Mouse (Mus musculus) adipocyte (in vitro differentiated cells): ENCODE measurements around the gene Pax6.
A peak's percentile ranks its signal among the peaks of the same experiment; 100 is the strongest.

Source experiments
- DNase-seq: peaks from one replicate; pipeline ENCODE4 v3.0.0-alpha.2; 2016; ENCODE audit warnings: low spot score

The Pax6 gene

GRCm38 (mm10) chr2:105684991-105685650, 16.4 kb downstream of the Pax6 start:
- DNase-seq, result no peak

DNA sequence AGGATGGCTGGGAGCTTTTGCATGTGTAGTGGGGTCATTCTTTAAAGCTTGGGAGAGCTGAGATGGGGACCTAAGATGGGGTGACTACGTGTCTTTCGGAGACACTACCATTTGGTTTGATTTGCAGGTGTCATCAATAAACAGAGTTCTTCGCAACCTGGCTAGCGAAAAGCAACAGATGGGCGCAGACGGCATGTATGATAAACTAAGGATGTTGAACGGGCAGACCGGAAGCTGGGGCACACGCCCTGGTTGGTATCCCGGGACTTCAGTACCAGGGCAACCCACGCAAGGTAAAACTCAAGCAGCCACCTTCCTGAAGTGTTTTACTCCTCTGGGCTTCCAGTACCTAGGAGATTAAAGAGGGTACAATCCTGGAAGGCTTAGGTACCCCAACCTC, 17.0 kb downstream of the Pax6 start:
- DNase-seq, result no peak

DNA sequence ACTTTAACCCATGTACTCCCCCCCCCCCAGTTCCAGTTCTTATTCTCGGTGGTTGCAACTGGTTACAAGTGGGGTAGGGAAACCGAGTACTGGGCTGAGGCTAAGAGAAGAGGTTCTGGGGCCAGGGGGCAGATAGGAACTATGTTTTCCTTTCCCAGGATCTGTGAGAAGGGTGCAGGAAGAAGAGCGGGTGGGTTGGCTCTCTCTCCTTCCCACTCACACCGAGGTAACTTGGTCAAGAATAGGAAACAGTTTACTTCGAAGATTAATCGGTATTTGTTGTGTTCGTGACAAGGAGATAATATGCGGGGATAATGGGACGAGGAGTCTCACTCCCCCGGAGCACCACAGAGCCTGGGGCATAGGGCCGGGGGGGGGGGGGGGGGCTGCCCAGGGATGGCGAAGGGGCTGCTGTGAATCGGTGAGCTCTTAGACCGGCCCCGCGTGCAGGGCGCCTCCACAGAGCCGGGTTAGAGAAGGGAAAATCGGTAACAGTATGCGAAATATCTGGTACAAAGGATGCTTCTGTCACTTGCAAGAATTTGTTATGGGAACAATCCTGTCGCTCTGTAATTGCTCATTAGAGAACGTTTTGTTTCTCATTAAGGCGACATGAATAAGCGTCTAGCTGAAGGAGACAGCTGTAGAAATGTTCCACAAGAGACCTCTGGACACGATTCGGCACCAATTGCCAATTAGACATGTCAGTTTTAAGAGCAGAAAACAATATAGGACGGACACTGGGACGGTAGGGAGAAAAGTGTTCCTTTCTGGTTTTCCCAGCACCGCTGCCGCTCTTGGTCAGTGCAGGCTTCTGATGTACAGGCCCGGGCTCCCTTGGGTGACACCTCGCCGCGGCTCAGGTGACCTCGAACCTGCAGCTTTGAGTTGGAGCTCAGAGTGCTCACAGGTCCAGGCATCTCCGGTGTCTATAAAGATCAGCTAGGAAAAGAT, 17.9 kb downstream of the Pax6 start:
- DNase-seq, result no peak

- no peak for DNase-seq
Observed at GRCm38 (mm10) chr2:105687317-105687991, 18.8 kb downstream of the Pax6 start.

GRCm38 (mm10) chr2:105688011-105688410, 19.3 kb downstream of the Pax6 start:
- no peak for DNase-seq

- no peak for DNase-seq
Observed at GRCm38 (mm10) chr2:105688436-105689303, 20.0 kb downstream of the Pax6 start.

- no peak for DNase-seq
Observed at GRCm38 (mm10) chr2:105689304-105689770, 20.6 kb downstream of the Pax6 start.

GRCm38 (mm10) chr2:105689771-105690639, 21.3 kb downstream of the Pax6 start:
- no peak for DNase-seq

- no peak for DNase-seq
Observed at GRCm38 (mm10) chr2:105691296-105691695, 22.6 kb downstream of the Pax6 start.

- DNase-seq, result no peak
Observed at GRCm38 (mm10) chr2:105697741-105698140, 29.0 kb downstream of the Pax6 start.

- DNase-seq, result no peak
Observed at GRCm38 (mm10) chr2:105698631-105699030, 29.9 kb downstream of the Pax6 start.

GRCm38 (mm10) chr2:105701781-105702180, 33.1 kb downstream of the Pax6 start:
- DNase-seq, result no peak

DNA sequence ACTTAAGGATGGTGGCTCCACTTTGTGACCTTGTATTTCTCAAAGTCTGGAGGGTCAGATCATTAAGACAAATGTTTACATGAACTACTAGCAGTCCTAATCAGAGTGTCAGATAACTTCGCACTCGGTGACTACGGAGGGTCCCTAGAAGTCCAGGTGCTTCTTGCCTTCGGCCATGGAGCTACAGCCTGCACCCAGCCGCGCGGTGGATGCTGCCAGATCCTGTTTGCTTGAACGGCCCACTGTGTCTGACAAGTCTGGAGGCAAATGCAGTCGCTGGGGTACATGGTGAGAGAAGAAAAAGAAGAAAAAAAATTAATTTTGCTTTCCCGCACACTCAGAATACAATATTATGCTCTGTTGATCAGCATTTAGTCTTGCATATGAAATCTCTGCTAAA, 33.9 kb downstream of the Pax6 start:
- no peak for DNase-seq

GRCm38 (mm10) chr2:105705320-105705719, 36.6 kb downstream of the Pax6 start:
- peak; percentile 40 for DNase-seq

GRCm38 (mm10) chr2:105709126-105709525, 40.4 kb downstream of the Pax6 start:
- no peak for DNase-seq

DNA sequence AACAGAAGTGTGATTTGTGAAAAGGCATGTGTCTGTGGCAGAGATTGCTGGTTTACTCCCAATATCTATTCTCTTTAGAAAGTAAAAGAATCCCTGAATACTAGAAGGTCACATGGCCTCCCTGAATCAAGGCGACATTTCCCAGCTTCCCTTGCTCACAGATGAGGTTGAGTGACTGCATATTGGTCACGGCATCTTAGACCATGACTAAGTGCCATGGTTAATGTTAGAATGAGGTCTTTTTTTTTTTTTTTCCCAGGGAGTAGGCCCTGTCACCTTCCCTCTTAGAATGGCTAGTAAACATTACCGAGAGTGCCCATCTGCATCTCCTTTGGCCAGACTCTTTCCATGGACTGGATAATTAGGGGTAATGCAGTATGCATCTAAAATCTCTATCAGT, 41.8 kb downstream of the Pax6 start:
- no peak for DNase-seq

DNA sequence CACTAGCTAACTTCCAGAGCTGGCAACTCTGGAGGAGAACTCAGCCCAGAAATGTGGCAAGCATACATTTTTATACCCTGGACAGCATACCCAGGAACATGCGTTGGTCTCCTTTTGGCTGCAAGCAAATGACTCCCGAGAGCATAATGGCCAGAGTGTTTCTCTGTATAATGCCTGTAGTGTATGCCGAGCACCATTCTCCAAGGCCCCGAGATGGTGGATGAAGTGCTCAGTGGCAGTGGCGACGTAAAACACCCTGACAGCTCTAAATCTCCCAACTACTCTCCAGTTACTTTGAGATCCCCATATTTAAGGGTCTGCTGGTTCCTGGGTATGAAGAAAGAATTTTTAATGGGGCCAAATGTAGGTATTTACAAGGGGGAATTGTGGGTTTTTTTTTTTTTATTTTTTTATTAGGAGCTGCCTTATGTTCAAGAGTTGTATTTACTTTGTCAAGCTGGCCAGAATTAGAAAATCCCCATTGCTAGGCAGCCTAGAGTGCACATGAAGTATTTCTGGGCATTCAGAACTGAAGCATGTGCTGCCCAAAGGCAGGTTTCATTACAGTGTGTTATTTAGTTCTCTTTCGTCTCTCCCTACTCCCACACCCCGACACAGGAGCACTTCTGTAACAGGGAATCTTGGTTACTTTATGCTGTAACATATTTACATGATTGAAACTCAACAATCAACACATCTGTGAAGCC, 46.9 kb downstream of the Pax6 start:
- DNase-seq, result no peak

DNA sequence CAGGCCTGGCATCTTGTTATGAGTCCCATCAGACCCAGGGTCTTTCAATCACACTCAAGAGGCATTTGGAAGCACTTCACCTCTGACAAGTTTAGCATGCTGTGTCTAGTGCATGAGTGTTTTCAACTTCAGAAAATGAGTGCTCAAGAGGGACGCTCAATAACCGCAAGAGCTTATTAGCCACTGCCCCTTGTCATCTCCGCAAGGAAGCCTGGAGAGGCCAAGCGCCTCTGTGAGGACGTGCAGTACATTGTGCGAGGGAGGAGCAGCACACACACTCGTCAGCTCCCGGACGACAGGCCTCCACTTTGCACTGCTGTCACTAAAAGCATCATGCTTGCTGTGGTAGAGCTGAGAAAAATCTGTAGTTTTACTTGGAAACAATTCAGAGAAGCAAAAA, 58.0 kb downstream of the Pax6 start:
- no peak for DNase-seq

GRCm38 (mm10) chr2:105730704-105731103, 62.0 kb downstream of the Pax6 start:
- DNase-seq, result no peak

GRCm38 (mm10) chr2:105736166-105736565, 67.5 kb downstream of the Pax6 start:
- DNase-seq, result no peak
